Mouse (Mus musculus): ENCODE measurements around the gene 4930402K13Rik.
"Not testable (repeated sequence)": the region's sequence is repeated elsewhere in the genome, so short reads cannot be mapped to it uniquely, and the experiment has no call there.

The 4930402K13Rik gene

DNA sequence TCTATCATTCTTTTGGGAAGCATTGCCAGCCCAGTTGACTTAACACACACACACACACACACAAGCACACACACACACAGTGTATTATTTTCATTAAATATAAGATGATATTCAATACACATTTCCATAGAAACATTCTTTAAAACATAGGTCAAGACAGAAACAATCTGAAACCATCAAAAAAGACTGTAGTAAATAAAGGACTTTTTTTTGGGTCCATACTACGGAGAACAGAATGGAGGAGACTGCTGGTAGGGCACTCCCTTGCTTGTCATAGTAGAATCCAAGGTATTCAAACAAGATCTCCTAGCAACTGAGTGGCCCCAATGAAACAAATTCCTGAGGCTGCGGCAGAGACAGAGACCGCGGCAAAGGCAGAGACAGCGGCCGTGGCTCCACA is at the start of gene 4930402K13Rik:
4930402K13Rik (plus strand) TSS at position 301 of the 400 bp plus-strand sequence.
- in situ Hi-C loops (cut with MboI) = no loop called here

DNA sequence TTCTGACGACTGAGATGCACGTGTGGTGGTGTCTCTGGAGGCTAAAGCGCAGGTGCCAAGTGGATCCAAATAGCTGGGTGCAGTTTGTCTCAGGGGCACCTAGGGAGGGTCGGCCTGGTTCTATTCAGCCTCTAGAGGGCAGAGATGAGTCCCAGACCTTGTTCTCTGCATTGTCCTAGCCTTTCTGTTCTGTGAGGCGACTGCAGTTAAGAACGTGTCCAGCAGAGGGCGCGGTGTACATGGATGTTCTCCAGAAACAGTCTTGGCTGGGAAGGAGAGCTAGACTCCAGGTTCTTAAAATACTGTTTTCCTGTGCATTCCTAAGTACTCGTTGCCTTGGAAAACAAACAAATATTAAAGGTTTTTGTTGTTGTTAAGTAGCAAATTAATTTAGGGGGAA is 43.4 kb upstream of the 4930402K13Rik start:
- in situ Hi-C loops (cut with MboI) = not testable (repeated sequence)

DNA sequence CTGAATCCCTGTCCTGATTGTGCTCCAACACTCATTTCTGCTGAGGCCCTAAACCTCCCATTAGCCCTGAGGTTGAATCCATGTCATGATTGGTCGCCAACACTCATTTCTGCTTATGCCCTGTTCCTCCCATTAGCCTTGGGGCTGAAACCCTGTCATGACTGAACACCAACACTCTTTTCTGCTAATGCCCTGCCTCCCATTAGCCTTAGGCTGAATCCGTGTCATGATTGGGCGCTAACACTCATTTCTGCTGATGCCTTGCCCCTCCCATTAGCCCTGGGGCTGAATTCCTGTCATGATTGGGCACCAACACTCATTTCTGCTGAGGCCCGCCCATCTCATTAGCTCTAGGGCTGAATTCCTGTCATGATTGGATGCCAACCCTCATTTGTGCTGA is 42.3 kb upstream of the 4930402K13Rik start:
- in situ Hi-C loops (cut with MboI) = no loop called here

DNA sequence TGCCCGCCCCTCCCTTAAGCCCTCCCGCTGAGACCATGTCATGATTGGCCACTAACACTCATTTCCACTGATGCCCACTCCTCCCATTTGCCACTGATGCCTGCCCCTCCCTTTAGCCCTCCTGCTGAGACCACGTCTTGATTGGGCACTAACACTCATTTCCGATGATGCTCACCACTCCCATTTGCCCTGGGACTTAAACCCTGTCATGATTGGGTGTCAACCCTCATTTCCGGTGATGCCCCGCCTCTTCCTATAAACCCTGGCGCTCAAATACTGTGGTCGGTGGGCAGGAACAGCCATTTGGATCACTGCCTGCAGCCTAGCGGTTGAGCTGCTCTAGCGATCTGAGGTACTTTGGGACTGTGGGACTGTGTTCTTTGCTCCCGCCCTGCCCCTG is 41.6 kb upstream of the 4930402K13Rik start, which contains the start of gene Fthl17f:
Fthl17f (plus strand) TSS at position 301 of the 400 bp plus-strand sequence.
- in situ Hi-C loops (cut with MboI) = not testable (repeated sequence)

DNA sequence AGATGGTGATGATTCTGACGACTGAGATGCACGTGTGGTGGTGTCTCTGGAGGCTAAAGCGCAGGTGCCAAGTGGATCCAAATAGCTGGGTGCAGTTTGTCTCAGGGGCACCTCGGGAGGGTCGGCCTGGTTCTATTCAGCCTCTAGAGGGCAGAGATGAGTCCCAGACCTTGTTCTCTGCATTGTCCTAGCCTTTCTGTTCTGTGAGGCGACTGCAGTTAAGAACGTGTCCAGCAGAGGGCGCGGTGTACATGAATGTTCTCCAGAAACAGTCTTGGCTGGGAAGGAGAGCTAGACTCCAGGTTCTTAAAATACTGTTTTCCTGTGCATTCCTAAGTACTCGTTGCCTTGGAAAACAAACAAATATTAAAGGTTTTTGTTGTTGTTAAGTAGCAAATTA is 26.7 kb upstream of the 4930402K13Rik start:
- in situ Hi-C loops (cut with MboI) = not testable (repeated sequence)

DNA sequence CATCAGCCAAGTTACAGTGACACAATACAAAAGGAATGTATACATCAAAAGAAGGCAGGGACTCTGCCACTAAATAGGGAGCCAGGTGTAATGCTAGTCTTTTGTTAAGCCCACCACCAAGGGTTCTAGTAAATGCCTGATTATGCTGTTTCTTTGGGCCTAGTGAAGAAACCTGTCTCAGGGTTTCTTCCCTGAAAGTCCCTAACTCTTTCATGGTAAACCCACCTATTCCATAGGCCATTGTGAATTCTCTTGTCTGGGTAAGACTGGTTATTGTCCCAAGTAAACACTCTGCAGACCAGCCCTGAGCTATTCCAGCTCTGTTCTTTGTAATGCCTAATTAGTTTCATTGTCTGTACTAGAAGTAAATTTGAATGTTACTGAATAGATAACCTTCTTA is 9.3 kb upstream of the 4930402K13Rik start:
- in situ Hi-C loops (cut with MboI) = not testable (repeated sequence)

DNA sequence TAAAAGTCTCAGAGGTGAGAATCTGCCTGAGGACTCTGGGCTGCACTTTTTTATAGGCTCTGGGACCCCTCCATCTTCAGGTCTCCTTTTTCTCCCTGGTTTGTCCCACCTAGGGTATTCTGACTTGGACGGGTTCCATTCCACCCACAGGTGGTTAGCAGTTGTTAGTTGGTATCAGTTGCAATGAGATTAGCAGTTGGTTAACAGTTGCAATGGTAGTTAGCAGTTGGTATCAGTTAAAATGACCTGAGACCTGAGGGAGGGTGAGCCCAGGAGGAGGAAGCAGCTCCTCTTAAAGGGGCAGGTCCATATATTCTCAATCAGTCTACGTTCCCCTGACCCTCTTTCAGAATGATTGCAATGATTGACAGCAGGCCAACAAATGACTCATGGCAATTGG is 6.0 kb downstream of the 4930402K13Rik start:
- in situ Hi-C loops (cut with MboI) = no loop called here

DNA sequence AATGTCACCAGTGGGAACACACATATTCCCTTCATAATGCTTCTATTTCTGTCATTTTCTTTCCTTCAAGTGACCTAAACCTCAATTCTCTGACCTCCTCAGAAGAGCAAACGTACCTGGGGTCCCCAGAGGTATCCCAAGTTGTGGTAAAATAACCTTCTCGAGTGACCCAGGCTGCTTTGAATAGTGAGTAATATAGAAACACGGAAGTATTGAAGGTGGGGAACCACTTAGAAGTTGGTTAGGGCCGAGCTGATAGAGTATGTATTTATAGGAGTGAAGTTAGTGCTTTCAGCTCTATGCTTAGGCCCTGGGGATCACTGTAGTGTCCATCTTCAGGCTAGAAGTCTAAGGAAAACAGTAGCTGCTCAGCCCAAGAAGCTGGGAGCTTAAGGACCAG is 20.6 kb downstream of the 4930402K13Rik start:
- in situ Hi-C loops (cut with MboI) = no loop called here

DNA sequence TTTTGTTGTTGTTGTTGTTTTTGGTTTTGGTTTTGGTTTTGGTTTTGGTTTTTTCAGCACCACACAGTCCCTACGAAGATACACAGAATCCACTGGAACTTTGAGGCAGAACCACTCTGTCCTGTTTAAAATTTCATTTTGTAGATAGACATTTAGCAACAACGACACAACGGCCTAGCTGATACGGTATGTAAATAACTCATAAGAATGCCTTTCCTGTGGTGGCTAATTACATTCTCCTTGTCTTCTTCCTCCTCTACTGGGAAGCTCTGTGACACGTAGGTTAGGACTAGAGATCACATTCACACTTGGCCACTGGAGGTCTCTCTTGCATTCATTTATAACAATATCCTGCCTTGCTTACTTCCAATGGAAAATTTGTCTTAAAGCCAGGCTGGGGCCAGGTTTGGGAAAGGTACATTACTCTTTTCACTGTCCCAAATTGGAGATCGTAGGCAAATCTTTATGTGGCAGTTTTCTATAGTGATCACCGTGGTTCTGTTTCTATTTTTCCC is 24.0 kb downstream of the 4930402K13Rik start:
- in situ Hi-C loops (cut with MboI) = no loop called here

DNA sequence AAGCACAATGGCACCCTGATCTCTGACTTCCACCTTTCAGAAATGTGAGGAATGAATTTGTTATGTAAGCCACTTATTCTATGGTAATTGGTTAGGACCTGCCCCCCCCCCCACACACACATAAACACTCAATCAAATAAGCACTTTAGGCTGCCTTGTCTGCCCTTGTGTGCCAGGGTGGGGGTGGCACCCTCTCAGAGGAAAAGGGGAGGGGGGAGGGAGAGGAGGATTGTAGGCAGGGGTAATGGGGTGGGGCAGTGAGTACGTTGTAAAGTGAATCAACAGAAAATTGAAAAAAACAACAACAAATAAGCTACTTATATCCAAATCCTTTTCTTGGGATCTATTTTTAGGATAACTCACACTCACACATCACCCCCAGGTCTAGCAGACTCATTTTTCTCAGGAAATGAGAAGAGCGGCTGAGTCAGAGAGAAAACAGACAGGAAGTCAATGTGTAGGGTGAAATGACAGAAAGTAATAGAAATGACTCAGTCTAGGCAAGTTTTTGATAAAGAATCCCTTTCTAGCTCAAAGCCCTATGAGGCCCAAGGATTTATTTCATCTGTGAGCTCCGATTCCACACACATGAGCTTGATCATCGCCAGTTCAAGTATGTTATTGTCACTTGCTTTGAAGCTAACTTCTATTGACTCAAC is 35.1 kb downstream of the 4930402K13Rik start:
- in situ Hi-C loops (cut with MboI) = no loop called here

DNA sequence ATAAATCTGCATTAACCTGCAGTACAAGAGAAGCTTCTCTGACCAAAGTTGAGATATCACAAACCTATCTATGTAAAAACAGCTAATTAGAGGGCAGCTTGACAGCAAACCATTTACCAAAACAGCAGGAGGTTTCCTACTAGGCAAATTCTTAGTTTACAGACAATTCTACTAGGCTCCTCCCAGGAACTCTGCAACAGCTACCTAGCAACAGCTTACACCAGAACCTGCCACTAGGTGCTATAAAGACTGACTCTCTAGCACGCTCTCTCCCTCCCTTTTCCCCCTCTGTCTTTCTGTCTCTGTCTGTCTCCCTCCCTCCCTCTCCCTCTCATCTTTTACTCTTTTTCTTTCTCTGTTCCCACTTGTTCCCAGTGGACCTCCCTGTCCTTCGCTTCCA is 38.3 kb downstream of the 4930402K13Rik start:
- in situ Hi-C loops (cut with MboI) = no loop called here

All from mature B cell (primary cell).